Mouse (Mus musculus): ENCODE results near the gene Sgcd. TPM values are rescaled to one million over a fixed set of nuclear protein-coding genes. Genes with fewer than 3 reads are reported as not detected.

Gene Sgcd
- polyA plus RNA-seq, 1 experiment from 2014 or later = 1.5 TPM

DNA sequence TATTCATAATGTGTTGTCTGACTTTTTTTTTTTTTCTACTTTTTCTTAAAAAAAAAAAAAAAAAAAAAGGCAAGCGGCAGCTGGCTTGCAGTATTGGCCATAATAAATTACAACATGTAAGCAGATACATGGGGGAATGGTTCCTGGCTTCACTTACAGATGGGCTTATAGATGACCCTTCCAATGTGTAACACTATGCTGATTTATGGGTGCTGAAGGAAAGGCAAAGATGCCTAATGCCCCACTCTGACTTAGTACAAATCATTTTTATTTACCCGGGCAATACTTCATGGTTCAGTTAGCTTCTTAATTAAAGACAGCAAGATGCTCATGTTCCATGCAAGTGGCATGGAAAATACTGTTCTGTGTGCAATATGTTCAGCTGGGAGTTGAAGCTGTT lies 800.2 kb downstream of the Sgcd start:
- ATAC-seq (replicated peaks; ENCODE audit: low FRiP score) = no peak
- no peak overlapping the region for H3K4me2 ChIP-seq

DNA sequence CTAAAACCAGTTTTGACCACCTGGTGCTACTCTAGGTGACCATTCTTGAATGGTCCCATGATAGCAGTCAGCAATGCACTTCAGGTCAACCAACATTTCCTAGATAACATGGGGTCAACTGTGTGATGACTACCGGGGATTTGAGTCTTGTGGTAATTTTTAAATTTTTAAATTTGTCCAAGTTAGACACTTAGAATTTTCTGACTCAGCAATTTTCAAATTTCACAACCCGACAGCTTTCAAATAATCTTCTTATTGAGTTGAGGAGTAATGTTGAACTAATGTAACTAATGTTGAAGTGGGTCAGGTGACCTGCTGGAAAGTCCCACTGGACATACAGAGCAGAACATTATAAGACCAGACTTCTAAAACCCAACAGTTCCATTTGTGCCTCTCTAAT lies 813.8 kb downstream of the Sgcd start:
- Histone ChIP-seq H3K27ac (ENCODE audit: low read depth, low read length) (no peak overlapping the region), H3K36me3 (ENCODE audit: control insufficient read depth, insufficient read depth, low read length) (no peaks in the 10 kb centered on the region), H3K27me3 (replicated peaks; ENCODE audit: control insufficient read depth, insufficient read depth, low read length) (no peaks in the 10 kb centered on the region), H3K4me2 (no peak overlapping the region), H3K9me3 (ENCODE audit: control insufficient read depth, low read length) (no peaks in the 10 kb centered on the region), H3K4me1 (replicated peaks; ENCODE audit: control insufficient read depth, insufficient read depth, low read length) (no peaks in the 10 kb centered on the region), H3K4me3 (ENCODE audit: low read depth, low read length) (no peak overlapping the region), H3K9ac (ENCODE audit: low read depth, low read length) (no peak overlapping the region)
- WGBS = 77% methylated on average over 2 of the region's 2 CpGs
- ATAC-seq (replicated peaks; ENCODE audit: low FRiP score) (no peak), DNase-seq (ENCODE audit: low spot score) (no peak)

More for the DNA sequence above, 800.2 kb downstream of the Sgcd start:
- Histone ChIP-seq H3K9ac (ENCODE audit: low read depth, low read length) (no peak overlapping the region), H3K4me3 (ENCODE audit: low read depth, low read length) (no peak overlapping the region), H3K27me3 (replicated peaks; ENCODE audit: control insufficient read depth, insufficient read depth, low read length) (no peaks in the 10 kb centered on the region), H3K9me3 (ENCODE audit: control insufficient read depth, low read length) (no peaks in the 10 kb centered on the region), H3K4me1 (replicated peaks; ENCODE audit: control insufficient read depth, insufficient read depth, low read length) (no peaks in the 10 kb centered on the region), H3K27ac (ENCODE audit: low read depth, low read length) (no peak overlapping the region), H3K36me3 (ENCODE audit: control insufficient read depth, insufficient read depth, low read length) (no peaks in the 10 kb centered on the region)
- no peak for DNase-seq (ENCODE audit: low spot score)
- 89% methylated on average over 2 of the region's 2 CpGs for WGBS

DNA sequence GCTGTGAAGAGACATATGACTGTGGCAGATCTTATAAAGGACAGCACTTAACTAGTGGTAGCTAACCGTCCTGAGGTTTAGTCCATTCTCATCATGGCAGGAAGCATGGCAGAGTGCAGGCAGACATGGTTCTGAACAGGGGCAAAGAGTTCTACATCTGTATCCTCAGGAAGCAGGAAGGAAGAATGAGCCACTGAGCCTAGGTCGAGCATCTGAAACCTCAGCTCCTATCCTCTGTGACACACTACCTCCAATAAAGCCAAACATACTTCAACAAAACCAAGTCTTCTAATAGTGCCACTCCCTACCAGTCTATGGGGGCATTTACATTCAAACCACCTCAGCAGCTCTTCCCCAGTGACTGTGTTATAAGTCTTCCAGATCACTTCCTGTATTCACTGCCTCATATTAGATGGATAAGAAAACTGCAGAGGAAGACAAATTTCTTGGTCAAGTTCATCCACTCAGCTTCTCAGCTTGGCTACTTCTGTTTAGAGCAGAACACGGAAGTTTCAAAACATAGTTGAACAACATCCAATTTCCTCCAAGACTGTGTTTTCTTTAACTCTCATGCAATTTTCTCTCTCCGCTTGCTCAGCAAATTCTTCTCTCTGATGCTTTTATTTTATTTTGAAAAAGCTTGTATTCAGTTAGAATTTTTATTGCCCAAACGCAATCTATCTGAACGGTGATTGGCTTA lies 817.7 kb downstream of the Sgcd start:
- Histone ChIP-seq H3K27ac (ENCODE audit: low read depth, low read length) (no peak overlapping the region), H3K36me3 (ENCODE audit: control insufficient read depth, insufficient read depth, low read length) (no peaks in the 10 kb centered on the region), H3K27me3 (replicated peaks; ENCODE audit: control insufficient read depth, insufficient read depth, low read length) (no peaks in the 10 kb centered on the region), H3K4me2 (no peak overlapping the region), H3K9me3 (ENCODE audit: control insufficient read depth, low read length) (no peaks in the 10 kb centered on the region), H3K4me3 (ENCODE audit: low read depth, low read length) (no peak overlapping the region), H3K9ac (ENCODE audit: low read depth, low read length) (no peak overlapping the region), H3K4me1 (replicated peaks; ENCODE audit: control insufficient read depth, insufficient read depth, low read length) (no peaks in the 10 kb centered on the region)
- DNase-seq (ENCODE audit: low spot score) = no peak
- WGBS = 68% methylated on average over 6 of the region's 6 CpGs
- ATAC-seq (replicated peaks; ENCODE audit: low FRiP score) = no peak

DNA sequence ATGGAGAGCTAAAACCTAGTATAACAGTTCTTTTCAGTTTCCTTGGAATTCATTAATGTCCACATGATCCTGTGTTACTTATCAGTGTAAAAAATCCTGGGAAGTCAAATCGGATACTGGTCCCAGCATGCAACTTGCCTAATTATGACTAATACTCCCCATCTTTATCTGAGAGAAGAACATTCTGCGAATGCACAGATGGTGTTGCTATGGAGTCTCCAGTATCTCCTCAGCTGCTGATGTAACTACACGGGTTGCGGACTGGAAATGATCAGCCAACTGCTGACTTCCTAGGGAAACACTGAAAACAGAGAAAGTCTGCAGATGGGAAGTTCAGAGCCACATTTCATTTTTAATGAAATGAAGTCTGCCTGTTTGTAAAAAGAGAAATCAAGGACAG lies 821.4 kb downstream of the Sgcd start:
- 79% methylated on average over 4 of the region's 4 CpGs for WGBS
- Histone ChIP-seq H3K4me3 (ENCODE audit: low read depth, low read length) (no peak overlapping the region), H3K9ac (ENCODE audit: low read depth, low read length) (no peak overlapping the region), H3K27ac (ENCODE audit: low read depth, low read length) (no peak overlapping the region), H3K27me3 (replicated peaks; ENCODE audit: control insufficient read depth, insufficient read depth, low read length) (no peaks in the 10 kb centered on the region), H3K4me2 (no peak overlapping the region), H3K36me3 (ENCODE audit: control insufficient read depth, insufficient read depth, low read length) (no peaks in the 10 kb centered on the region), H3K9me3 (ENCODE audit: control insufficient read depth, low read length) (no peaks in the 10 kb centered on the region), H3K4me1 (replicated peaks; ENCODE audit: control insufficient read depth, insufficient read depth, low read length) (no peaks in the 10 kb centered on the region)
- DNase-seq (ENCODE audit: low spot score) (no peak), ATAC-seq (replicated peaks; ENCODE audit: low FRiP score) (no peak)

DNA sequence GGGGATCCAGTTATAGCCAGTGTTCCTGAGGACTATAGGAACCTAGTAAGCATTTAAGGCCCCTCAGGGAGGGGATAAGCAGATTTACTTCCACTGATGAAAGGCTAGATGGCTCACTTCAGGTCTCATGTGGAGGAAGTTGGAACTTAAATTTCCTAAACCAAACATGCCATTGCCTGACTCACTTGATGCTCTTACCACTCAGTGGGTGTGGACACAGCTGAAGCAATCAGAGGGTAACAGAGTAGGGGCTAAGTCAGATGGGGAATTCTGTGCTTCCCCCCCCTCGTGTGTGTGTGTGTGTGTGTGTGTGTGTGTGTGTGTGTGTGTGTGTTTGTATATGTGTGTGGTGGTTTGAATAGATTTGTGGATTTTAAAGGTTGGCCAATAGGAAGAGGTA lies 830.7 kb downstream of the Sgcd start:
- H3K9me3 ChIP-seq (ENCODE audit: control insufficient read depth, low read length) = no peaks in the 10 kb centered on the region
- WGBS = 82% methylated on average over 1 of the region's 1 CpGs
- no peak overlapping the region for H3K4me2 ChIP-seq
- no peaks in the 10 kb centered on the region for H3K27me3 ChIP-seq (replicated peaks; ENCODE audit: control insufficient read depth, insufficient read depth, low read length)
- H3K27ac ChIP-seq (ENCODE audit: low read depth, low read length) = no peak overlapping the region
- H3K36me3 ChIP-seq (ENCODE audit: control insufficient read depth, insufficient read depth, low read length) = no peaks in the 10 kb centered on the region
- no peak overlapping the region for H3K4me3 ChIP-seq (ENCODE audit: low read depth, low read length)
- H3K9ac ChIP-seq (ENCODE audit: low read depth, low read length) = no peak overlapping the region
- no peak for ATAC-seq (replicated peaks; ENCODE audit: low FRiP score)
- no peak for DNase-seq (ENCODE audit: low spot score)
- no peaks in the 10 kb centered on the region for H3K4me1 ChIP-seq (replicated peaks; ENCODE audit: control insufficient read depth, insufficient read depth, low read length)

DNA sequence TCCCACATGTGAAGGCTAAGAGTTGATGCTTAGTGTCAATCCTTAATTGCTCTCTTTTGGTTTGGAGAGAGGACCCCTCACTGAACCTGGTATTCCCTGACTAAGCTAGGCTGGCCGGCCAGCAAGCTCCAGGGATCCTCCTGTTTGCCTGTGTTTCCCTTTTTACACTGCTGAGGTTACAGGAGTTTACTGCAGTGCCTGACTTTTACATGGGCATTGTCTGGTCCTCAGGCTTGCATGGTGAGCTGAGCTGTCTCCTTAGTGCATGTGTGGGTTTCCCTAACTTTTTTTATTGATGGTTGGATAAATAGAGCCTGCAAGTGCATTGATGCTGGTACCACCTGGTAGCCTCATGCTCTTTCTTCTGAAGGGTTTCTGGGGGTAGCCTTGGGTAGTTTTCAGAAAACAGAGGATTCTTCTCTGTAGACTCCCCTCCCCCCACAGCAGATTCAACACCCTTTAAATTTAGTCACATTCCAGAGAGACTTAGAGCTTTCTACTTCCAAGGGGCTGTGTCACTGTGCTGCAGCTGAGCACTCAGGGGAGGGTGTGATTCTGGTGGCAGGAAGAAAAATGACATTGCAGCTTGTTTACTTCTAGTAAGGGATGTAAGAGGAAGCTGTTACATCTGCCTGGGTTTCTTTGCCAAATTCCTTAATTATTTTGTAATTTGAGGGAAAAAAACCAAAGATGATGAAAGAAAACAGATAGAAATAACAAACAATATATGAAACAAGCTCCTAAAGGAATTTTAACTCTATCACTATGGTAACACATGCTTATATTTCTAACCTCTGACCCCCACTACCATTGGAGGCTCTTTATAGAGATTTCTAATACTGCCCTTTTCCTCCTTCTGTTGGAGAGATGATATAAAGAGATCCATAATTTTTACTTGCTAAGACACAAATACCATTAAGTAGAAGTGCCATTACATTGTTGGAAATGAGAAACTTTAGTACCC lies 831.8 kb downstream of the Sgcd start:
- DNase-seq (ENCODE audit: low spot score) = no peak

DNA sequence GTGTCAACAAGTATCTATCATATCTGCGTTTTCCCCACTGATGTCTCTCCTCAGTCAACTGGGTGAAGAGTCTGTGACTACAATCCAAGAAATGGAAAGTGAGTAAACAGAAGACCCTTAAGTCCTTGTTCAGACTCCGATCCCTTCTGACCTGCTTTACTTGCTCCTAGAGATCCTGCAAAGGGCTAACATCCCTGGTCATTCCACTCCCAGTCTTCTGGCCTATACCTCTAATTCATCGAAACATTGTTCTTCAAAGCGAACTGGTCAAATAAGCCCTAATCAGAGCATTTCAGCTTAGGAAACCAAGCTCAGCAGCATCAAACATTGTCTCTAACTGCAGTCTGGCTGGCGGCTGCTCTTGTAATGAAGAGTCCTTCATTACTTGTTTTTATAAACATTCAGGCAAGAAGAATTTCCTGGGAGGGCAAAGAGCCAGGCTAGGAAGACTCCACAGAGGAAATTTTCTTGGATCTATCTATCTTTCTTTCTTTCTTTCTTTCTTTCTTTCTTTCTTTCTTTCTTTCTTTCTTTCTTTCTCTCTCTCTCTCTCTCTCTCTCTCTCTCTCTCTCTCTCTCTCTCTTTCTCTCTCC lies 833.8 kb downstream of the Sgcd start:
- H3K9ac ChIP-seq (ENCODE audit: low read depth, low read length) = no peak overlapping the region
- ATAC-seq (replicated peaks; ENCODE audit: low FRiP score) = no peak
- 74% methylated on average over 5 of the region's 5 CpGs for WGBS

More for the DNA sequence above, 831.8 kb downstream of the Sgcd start:
- no peak overlapping the region for H3K4me2 ChIP-seq
- no peaks in the 10 kb centered on the region for H3K36me3 ChIP-seq (ENCODE audit: control insufficient read depth, insufficient read depth, low read length)
- no peaks in the 10 kb centered on the region for H3K4me1 ChIP-seq (replicated peaks; ENCODE audit: control insufficient read depth, insufficient read depth, low read length)
- H3K9ac ChIP-seq (ENCODE audit: low read depth, low read length) = no peak overlapping the region
- no peak for ATAC-seq (replicated peaks; ENCODE audit: low FRiP score)
- H3K4me3 ChIP-seq (ENCODE audit: low read depth, low read length) = no peak overlapping the region
- no peak overlapping the region for H3K27ac ChIP-seq (ENCODE audit: low read depth, low read length)
- 44% methylated on average over 1 of the region's 1 CpGs for WGBS
- H3K27me3 ChIP-seq (replicated peaks; ENCODE audit: control insufficient read depth, insufficient read depth, low read length) = no peaks in the 10 kb centered on the region
- H3K9me3 ChIP-seq (ENCODE audit: control insufficient read depth, low read length) = no peaks in the 10 kb centered on the region

DNA sequence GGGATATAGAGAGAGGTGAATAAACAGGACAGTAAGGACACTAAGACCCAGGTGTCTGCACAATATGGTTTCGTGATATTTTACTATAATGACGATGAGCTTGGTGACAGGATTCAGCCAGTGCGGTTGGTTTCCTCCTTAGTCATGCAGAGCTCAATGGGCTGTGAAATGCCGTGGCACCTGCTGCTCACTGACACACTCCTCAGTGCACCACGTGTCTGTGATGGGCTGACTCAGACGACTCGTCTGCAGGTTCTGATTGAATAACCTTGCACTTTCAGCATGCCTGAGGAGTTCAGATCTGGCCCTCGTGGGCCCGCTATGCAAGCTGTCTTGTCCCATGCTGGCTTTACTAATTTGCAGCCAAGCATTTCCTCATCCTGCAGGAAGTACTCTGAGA lies 839.2 kb downstream of the Sgcd start:
- H3K9me3 ChIP-seq (ENCODE audit: control insufficient read depth, low read length) = no peaks in the 10 kb centered on the region
- no peaks in the 10 kb centered on the region for H3K4me1 ChIP-seq (replicated peaks; ENCODE audit: control insufficient read depth, insufficient read depth, low read length)
- H3K4me2 ChIP-seq = no peak overlapping the region
- 73% methylated on average over 9 of the region's 9 CpGs for WGBS
- no peaks in the 10 kb centered on the region for H3K27me3 ChIP-seq (replicated peaks; ENCODE audit: control insufficient read depth, insufficient read depth, low read length)
- H3K9ac ChIP-seq (ENCODE audit: low read depth, low read length) = no peak overlapping the region
- no peaks in the 10 kb centered on the region for H3K36me3 ChIP-seq (ENCODE audit: control insufficient read depth, insufficient read depth, low read length)
- DNase-seq (ENCODE audit: low spot score) (no peak), ATAC-seq (replicated peaks; ENCODE audit: low FRiP score) (no peak)
- no peak overlapping the region for H3K4me3 ChIP-seq (ENCODE audit: low read depth, low read length)
- H3K27ac ChIP-seq (ENCODE audit: low read depth, low read length) = no peak overlapping the region

More for the DNA sequence above, 833.8 kb downstream of the Sgcd start:
- no peak for DNase-seq (ENCODE audit: low spot score)
- Histone ChIP-seq H3K36me3 (ENCODE audit: control insufficient read depth, insufficient read depth, low read length) (no peaks in the 10 kb centered on the region), H3K27me3 (replicated peaks; ENCODE audit: control insufficient read depth, insufficient read depth, low read length) (no peaks in the 10 kb centered on the region), H3K4me2 (no peak overlapping the region), H3K4me3 (ENCODE audit: low read depth, low read length) (no peak overlapping the region), H3K27ac (ENCODE audit: low read depth, low read length) (no peak overlapping the region), H3K4me1 (replicated peaks; ENCODE audit: control insufficient read depth, insufficient read depth, low read length) (no peaks in the 10 kb centered on the region), H3K9me3 (ENCODE audit: control insufficient read depth, low read length) (no peaks in the 10 kb centered on the region)

Measured in liver, embryonic 11.5 days (tissue).